Mouse (Mus musculus): ENCODE data around the gene Dbp.
"Not testable (repeated sequence)": the region's sequence is repeated elsewhere in the genome, so short reads cannot be mapped to it uniquely, and the experiment has no call there.

The Dbp gene

DNA sequence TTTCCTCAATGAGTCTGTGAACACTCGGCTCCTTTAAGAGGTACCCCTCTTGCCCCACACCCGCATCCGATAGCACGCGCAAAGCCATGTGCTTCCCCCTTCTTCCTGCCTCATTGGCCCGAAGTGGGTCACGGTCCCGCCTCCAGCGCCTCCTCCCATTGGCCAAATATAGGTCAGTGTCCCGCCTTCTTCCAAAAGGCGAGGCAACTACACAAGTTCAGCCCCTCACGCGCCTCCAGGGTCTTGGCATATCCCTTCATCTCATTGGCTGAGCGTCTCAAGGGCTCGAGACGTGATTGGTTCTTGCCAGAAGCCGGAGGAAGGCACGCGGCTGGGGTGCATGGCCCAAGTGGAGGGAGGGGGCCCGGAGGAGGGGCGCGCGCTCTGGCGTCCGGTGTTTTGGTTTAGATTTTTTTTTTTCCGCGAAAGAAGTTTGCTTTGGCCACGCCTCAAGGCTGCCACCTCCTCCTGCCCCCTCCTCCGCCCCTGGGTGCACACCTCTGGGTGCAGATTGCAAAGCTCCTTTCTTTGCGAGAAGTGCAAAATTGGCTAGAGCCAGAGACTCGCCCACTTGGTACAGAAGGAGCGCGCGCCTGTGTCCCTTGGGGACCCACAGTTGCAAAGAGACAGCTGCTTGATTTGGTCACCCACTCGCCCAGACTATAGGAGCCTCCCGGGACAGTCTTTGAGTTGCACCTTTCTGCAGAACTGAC lies at the start of gene Dbp:
Gene Dbp, plus strand, starts transcription at position 359 of the 713 bp plus-strand sequence.
- DNase-seq (ENCODE audit: low read depth), result peak; percentile 96

DNA sequence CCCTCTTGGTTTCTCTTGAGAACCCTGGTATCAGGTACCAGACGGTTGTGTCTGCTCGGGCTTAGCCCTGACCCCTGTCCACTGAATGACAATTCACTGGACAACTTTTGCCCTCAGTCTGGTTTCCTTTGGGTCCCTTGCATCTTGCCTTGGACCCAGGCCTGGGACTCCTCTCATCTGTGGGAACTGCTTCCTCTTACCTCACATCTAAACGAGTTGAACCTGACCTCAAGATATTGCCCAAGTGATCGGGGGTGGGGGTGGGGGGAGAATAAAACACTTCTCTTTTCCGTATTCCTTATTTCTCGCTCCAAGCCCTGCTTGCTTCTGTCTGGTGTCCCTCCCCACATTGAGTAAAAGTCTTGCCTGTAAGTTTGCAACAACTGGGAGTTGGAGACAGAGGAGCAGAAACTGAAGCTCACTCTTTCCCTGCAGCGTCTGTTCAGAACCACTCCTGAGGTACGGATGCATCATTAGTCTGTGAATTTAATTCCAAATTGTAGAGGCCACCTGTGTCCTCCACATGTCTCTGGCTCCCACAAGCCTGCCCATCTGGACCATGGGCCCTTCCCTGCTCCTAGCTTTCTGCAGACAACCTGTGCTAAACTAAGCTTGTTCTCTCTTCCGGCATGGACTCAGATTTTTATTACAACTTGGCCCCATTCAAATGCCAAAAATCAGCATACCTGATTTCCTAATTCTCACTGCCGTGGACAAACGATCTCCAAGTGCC lies 44.0 kb upstream of the Dbp start:
- DNase-seq (ENCODE audit: low read depth), result no peak

DNA sequence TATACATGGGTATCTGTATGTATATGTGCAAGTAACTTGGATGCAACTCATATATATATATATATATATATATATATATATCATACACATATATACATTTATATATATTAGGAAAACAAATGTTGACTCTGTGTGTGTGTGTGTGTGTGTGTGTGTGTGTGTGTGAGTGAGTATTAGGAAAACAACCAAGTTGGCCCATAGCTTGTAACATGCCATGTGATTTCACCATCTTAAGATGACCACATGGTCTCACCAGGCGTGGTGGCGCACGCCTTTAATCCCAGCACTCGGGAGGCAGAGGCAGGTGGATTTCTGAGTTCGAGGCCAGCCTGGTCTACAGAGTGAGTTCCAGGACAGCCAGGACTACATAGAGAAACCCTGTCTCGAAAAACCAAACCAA lies 43.2 kb upstream of the Dbp start:
- DNase-seq (ENCODE audit: low read depth), result not testable (repeated sequence)

DNA sequence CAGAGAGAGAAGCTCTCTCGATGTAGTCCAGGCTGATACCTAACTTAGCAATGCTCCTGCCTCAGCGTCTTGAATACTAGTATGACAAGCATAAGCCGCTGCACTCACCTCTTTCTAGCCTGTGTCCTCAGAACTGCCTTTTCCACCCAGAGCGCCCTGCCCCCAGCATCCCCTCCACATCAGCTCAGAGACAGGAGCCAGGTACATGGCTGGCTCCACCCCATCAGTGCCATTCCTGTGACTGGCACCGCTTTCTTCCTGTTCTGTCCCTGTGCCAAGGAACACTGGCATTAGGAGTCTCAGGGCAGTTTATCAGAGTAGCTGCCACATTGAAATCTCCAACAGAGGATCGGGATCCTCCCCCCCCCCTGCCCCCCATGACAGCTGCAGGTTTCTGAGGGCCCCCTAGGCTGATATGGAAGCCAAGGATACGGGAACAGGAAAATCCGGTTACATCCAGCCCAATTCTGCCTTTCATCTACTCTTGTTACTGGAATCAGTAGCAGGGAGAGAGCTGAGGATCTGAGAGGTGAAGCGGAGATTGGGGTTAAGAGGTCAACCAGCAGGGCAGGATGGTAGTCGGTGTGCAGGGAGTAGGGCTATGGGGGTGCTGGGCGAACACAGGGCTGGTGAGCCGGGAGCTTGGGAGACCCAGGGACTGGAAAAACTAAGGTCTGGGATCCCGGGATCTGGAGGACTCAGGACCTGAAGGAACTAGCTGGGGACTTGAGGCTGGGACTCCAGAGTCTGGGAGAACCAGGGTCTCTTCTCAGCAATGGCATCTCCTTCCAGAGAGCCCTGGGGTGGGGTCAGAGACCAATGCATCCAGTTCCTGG lies 39.4 kb upstream of the Dbp start:
- no peak for DNase-seq (ENCODE audit: low read depth)

DNA sequence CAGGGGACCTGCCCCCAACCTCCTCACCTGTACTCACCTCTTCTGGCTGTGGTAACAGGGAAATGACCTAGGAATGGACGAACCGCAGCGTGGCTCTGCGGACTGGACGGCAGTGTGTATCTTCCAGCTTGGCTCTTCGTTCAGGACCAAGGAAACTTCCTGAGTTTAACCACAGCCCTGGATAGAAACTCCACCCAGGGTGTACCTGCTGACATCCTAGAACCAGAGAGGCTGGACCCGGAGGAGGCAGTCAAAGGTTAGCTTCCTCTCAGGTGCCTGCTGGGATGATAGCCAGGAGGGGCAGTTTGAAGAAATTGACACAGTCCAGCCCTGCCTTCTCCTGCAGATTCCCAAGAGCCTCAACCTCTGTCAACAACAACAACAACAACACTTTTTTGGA lies 38.7 kb upstream of the Dbp start, which contains the start of gene Fut2:
Gene Fut2, minus strand, starts transcription at position 234 of the 400 bp plus-strand sequence.
- DNase-seq (ENCODE audit: low read depth), result no peak

DNA sequence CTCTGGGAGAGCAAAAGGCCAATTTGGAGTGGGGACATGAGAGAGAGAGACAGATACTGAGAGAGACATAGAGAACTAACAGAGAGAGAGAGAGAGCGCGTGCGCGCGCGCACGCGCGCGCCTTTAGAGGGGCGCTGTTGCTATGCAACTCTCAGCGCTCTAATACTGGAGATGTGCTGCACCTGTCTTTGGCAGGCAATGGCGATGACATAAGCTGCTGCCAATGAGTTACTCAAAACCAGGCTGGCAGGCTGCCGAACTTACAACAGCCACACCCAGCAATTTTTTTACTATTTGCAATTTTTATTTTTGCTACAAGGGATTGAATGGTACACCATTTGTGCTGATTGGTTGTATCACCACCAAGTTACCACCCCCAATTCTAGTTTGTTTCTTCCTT lies 37.1 kb upstream of the Dbp start:
- DNase-seq (ENCODE audit: low read depth), result no peak

DNA sequence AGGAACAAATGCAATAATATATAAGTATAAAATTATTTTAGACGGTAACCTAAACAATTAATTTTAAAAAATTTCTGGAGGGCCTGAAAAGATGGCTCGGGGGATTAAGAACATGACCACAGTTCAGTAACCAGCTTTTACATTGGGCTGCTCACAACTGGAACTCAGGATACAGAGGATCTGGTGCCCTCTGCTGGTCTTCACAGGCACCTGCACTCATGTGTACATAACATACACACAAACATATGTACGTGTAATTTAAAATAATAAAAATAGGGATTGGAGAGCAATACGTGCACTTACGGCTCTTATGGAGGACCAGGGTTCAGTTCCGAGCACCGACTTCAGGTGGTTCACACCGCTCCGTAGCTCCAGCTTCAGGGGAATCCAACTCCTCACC lies 36.0 kb upstream of the Dbp start:
- DNase-seq (ENCODE audit: low read depth), result no peak

DNA sequence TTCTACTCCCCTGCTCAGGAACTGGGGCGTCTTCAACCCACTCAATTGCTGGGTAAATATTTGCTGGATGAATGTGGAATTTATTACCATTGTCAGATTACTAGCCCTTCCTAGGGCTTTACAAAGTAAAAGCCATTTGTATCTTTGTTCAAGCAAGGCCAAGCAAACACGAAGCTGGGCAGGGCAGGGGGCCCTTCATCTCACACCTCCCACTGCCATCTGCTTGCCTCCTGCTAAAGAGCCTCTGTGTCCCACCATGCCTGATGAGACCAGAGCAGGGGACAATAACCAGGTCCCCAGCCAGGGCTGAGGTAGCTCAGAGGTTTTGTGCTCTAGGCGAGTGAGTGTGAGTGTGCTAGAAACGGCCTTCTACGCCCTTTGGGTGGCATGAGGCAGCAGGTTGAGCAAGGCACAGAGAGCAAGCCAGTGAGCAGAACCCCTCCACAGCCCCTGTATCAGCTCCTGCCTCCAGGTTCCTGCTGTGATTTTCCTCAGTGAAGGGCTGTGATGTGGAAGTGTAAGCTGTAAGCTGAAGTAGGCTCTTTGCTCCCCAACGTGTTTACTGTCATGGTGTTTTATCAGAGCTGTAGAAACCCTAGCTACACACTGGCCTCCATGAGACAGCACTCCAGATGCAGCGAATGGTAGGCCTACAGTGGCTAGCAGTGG lies 27.1 kb upstream of the Dbp start:
- DNase-seq (ENCODE audit: low read depth), result no peak

DNA sequence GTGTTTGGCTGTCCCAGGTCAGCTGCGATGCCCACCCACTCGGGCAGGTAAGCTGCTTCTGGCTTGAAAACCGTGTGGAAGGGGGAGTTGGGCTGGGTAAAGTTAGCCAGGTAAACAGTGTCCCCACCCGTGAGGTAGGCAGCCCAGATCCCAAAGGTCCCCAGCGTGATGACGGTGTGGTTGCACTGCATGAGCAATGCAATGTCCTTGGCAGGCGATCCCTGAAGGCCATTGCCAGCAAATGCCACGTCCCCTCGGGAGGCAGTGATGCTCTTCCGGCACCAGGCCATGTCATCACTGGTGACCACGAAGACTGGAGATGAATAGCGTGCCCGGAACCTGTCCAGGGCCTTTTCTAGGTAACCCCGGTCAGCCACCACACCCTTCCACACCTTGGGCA lies 26.4 kb upstream of the Dbp start:
- no peak for DNase-seq (ENCODE audit: low read depth)

DNA sequence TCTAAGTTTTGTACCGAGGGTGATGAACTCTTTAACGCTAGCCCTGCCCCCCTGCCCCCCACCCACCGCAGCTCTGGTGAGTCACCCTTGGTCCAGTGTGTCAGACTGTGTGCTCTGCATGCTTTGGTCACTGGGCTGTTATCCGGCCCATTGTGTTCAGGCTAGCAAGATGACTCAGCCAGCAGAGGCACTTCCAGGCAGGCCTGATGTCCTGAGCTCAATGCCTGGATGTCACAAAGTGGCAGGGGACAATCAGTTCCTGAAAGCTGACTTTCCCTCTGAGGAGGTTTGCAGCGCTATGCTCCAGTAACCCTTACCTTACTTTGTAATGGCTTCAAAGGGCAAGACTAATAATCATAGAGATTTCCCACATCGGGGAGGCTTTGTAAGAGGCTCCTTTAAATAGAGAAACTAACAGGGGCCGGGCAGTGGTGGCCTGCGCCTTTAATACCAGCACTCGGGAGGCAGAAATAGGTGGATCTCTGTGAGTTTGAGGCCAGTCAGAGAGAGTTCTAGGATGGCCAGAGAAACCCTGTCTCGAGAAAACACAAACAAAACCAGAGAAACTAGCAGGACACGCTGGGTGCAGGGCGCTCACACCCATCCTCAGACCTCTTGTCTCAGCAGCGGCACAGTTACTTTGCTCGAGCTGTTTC lies 24.8 kb upstream of the Dbp start:
- no peak for DNase-seq (ENCODE audit: low read depth)

DNA sequence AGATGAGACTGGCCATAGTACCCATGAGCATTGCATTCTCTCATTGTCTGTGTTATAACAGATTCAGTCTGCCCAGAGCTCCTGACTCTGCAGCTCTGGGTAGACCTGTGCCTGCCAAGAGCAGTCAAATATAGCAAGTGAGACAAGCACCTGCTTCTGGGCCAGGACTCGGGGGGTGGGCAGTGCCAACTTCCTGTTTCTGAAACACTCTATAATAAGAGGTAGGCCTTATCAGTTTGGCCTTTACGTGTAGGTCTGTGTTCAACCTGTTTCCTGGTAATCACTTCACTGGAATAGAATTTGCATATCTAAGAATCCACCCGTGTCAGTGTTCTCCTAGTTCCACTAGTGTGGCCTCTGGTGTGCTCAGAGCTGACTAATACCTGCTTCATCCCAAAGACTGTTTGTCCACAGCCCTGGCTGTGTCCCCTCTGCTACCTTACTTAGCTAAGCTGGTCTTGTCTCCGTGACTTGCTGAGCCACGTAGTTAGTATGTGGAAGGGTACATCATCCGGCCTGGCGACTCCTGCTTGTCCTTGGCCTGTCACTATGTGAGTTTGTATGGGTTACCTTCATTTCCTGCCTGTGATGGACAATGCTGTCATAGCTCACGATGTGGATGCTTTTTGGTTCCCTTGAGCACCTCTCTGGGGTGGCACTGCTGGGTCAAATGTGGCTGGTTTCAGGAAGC lies 23.7 kb upstream of the Dbp start:
- DNase-seq (ENCODE audit: low read depth), result no peak

DNA sequence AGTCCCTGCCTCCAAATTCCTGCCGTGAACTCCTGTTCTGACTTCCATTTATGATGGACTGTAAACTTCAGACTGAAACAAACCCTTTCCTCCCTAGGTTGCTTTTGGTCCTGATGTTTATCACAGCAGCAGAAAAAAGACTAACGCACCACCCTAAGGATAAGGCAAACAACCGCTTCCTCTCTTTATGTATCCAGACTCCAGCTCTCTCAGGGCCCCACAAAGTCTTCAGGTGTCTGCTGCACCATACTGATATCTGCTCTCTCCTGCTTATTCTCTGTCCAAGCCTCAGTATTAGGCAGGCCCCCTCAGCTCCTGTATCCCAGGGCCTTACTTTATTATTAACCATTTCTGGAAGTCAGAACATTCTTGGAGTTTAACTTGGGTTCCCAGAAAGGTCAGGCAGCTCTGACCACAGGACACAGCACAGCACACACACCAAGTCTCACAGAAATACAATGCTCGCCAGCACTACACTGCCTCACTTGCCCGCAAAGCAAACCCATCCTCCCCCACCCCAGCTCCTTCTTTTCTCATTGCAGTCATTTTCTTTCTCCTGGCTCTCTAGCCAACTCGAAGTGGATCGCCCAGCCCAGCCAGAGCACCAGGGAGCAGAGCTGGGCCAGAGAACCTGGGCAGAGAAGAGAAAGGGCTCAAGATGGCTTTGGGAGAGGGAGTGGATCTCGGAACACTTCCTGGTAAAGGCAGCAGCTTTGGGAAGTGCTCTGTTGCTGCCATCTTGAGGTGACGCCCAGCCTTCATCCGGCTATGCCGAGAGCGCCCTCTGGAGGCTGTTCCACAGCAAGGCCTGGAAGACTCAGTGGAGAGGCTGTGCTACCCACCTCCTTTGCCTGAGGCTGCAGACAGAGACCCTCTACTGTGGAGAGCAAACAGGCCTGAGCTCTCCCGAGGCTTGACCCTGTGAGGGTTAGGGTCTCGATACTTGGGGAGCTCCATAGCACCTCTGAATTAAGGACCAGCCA lies 22.5 kb upstream of the Dbp start:
- DNase-seq (ENCODE audit: low read depth), result peak; percentile 78

DNA sequence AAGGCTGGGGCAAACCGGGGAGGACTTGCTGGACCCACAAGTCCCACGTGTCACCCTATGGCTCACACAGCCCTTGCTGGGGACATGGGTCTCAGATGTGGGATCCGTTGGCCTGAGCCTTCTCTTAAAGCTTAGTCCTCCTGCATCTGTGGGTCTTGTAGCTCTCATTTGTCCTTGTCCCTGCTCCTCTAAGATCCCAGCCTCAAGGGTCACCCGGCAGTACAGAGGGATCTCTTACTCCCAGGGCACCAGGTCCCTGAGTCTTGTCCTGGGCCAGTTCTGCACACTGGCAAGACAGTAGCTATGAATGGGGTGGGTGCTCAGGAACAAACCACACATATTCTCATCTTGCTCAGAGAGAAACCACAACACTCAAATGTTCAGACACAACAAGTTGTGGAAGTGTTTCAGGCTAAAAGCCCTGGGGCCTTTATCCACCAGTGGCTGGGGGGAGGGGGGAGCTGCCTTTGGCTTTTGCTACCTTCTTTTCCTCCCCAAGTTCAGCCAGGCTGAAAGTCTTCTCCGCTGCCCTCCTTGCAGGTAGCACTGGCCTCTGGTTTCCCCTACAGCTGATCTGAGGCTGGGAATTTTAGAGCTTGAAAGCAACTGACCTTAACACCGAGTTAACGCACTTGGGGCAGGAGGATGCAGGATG lies 21.4 kb upstream of the Dbp start, which contains the start of gene Ntn5:
Gene Ntn5, plus strand, starts transcription at position 627 of the 655 bp plus-strand sequence.
- no peak for DNase-seq (ENCODE audit: low read depth)

DNA sequence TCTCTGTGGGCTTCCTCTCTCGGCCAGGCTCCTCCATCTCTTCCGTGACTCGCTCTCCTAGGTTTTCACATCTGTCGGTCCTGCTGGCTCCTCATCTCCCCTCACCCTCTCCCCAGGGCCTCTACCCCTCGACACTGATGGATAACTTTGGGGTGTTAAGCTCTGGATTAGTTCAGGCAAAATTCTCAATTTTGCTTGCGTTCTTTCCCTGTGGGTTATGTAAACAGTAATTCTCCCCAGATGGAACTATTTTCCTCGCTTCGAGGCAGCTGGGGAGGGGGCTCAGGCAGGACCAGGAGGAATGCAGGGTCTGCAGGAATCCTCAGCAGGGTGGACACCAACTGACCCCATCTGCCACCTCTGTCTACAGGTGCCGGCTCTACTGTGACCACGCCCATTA lies 19.1 kb upstream of the Dbp start:
- DNase-seq (ENCODE audit: low read depth), result no peak

DNA sequence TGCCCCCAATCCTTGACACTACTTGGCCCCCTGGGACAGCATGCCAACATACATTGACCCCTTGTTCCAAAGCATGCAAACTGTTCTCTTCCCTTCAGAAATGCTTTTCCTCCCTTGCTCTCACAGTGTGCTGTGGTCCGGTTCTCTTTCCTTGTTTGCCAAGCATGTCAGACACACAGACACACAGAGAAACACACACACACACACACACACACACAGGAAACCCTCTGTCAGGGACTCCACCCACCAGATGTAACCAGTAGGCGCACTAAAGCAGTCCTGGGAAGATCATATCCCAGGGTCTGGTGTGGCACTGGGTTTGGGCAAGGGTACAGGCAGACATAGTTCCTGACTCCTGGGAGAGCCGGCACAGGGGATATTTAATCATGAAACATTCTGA lies 18.0 kb upstream of the Dbp start:
- DNase-seq (ENCODE audit: low read depth), result no peak

DNA sequence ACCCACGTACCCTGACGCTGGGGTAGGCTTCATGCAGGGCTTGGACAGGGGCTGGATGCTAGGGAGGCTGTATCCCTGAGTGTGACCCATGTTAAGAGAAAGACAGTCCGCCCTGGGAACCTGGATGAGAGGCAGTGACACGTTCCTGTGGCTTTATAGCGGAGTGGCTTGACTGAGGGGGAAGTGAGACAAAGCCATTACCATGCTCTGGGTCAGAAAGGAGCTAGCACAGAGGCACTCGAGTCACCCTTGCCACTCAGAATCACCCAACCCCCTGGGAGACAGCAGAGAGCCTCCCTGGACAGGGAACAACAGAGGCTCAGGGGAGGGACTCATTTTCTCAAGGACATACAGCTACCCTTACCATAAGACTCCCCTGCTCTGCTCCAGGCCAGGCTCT lies 15.8 kb upstream of the Dbp start:
- DNase-seq (ENCODE audit: low read depth), result no peak

DNA sequence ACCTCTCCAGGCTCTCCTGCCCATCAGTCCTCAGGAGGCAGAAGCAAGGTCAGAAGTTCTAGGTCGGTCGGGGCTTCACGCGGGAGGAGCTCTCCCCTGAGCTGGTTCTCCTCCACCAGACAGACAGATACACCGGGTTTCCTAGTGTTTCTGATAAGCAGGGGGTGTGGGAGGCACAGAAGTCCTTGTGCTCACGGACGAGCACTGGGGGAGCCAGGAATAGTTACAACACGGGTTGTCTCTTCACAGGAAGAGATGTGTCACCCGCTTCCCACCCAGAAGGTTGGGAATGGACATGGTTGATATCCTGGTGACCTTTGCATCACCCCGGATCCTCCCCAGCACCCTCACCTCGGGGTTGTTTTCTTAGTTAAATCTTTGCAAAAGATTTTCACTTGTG lies 15.1 kb upstream of the Dbp start:
- DNase-seq (ENCODE audit: low read depth), result no peak

DNA sequence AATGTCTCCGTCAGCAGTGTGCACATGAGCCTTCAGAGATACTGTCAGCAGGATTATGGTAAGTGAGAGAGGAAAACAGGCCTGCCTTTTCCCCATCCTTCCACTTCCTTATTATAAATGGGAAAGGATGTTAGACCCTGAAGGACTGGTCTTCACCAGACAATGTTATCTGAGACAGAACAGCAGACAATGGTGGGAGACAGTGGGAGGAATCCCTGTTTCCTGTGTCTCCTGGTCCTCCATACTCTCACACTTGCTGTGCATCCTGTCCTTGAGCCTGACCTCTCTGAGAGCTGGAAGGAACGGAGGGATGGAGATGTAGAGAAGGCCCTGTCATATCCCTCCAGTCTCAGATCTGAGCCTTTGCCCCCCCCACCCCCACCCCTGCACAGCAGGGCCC lies 12.5 kb upstream of the Dbp start:
- no peak for DNase-seq (ENCODE audit: low read depth)

DNA sequence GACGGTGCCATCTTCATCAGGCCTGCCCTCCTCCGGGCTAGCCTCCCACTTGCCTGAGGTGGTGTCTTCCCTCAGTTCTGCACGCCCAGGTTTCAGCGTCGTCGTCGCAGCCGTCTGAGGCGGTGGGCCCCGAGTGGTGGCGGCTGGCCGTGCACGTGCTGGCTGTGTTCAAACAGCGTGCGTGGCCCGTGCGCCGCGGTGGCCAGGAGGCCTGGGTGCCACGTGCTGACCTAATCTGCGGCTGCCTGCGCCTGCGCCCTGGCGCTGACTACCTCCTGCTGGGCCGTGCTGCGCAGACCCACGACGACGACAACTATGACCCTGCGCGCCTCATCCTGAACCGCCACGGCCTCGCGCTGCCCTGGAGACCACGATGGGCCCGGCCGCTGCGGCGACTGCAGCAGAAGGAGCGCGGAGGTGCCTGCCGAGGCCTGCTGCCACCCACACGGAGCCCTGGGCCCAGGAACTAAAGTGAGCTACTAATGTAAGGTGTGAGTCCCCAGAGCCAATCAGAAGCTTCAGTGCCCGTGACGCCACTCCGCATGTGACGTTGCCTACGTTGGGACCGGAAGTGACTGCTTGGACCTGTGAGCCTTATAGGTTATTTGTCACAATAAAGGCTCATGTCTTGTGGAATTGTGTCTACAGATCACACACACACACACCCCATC lies 10.8 kb upstream of the Dbp start, which contains the start of gene Sec1:
Gene Sec1, minus strand, starts transcription at position 482 of the 671 bp plus-strand sequence.
- no peak for DNase-seq (ENCODE audit: low read depth)

All from c-Kit-positive CD71-positive TER-119-negative erythroid progenitor cells, embryonic 14.5 days (primary cell).